Mouse (Mus musculus): ENCODE results near the gene RPS10-NUDT3.
A peak's percentile ranks its signal among the peaks of the same experiment; 100 is the strongest.

RPS10-NUDT3 gene

DNA sequence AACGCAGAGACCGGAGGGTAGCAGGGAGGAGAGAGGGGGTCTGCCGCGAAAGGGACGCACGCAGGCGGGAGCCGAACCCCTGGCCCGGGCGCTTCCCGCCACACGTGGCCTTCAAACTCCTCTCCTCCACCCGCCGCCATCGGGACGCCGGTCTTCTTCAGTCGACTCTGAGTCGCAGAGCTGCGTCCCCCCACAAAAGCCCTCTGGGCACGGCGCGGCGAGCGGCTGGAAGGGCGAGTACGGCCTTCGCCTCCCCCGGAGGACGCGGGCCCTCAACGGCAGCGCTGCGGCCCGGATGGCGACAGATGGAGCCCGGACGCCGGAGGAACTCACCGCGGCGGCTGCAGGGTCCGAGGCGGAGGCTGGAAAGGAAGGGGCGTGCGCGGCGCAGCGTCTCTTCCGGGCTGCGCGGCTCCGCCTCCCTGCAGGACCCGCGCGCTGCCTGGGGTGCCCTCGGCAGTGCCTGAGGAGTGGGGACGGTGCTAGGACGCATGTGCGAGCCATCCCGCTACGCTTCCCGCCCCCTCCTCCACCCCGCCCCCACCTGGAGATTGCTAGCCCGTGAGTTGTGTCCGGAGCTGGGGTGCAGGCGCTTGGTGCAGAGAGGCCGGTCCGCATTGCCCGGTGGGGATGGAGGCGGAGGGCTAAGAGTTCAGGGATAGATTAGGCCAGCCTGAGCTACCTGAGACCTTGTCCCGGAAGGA is at the start of gene RPS10-NUDT3:
Gene RPS10-NUDT3, minus strand, starts transcription at position 352 of the 704 bp plus-strand sequence.
- DNase-seq = peak; percentile 86

DNA sequence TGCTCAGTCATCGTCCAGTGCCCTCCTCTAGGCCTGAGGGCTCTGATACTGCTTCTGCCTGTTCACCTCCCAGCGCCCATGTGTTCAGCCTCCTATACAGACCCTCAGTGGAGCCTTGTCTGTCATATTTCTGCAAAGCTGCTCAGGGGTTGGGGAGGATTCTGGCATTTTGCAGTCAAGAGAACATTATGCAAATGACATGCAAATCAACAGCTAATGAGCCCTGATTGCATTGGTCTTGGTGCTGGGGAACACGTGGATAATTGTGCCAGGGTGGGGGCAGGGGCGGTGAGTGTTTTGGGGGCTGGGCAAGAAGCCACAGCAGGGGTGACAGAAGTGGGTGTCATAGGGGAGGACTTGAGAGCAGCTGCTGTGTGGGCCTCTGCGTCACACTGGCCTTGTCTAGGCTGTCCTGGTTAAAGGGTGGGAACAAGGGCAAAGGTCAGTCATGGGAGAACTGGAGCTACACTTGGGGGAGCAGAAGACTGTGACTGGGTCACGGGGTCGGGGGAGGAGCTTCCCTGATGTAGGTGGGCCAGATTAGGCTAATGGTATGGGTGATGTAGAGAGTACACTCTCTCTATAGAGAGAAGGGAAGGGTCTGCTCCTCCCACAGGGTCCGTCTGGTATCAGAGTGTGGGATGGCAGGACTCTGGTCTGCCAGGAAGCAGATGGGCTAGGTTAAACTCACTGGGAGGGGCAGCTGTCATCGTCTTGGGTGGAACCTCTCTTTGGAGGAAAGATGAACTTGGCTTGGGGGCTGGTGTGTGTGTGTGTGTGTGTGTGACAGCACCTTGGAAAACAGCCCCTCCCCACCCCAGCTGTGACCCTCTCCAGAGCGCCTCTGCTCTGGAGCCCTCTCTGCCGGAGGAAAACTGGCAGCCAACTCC is 44.1 kb upstream of the RPS10-NUDT3 start:
- no peak for DNase-seq

DNA sequence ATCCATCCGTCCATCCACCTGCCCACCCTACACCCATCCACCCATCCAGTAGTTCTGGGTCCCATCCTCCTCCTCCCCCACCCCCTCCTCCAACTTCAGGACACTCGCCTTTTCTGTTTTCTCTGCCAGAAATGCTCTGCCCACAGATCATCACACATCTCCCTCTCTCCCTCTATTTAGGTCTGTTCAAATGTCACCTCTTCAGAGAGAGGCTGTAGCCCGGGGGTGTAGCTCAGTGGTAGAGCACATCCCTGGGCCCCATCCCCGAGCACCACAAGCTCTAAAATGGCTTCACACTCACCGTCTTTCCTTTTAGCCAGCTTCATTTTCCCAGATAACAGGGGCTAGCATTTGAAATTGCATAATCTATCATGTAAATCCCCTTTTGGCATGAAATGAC is 42.7 kb upstream of the RPS10-NUDT3 start:
- no peak for DNase-seq

DNA sequence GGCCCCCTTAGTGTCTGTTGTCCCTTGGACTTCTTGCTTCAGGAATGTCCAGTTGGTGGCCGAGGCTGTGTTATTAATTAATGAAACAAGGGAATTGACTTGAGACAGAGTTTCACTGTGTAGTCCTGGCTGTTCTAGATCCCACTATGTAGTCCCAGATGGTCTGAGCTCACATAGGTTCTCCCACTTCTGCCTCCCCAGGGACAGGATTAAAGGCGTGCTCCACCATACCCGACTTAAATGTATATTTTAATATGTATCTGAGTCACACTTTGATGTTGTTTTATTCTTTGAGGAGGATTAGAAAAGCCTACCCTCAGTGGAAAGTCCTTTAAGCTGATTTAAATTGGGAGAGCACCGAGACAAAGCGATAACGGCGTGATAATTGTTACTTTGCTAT is 41.2 kb upstream of the RPS10-NUDT3 start:
- no peak for DNase-seq

DNA sequence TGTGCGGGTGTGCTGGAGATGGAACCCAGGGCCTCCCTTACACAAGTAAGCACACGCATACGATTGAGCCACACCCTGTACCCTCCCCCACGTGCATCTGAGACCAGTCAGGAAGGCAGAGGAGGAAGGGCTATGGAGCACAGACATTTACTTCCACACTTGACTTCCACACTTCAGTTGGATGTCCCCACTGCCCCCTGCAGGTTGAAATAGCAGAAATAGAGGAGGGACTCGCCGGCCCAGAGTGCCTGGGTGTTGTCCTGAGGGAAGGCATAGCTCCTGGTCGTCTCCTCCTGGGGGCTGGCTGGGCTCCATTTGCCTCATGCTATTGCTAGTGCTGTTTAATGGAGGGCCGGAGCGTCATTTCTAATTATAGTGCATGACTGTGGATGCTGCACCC is 40.4 kb upstream of the RPS10-NUDT3 start:
- no peak for DNase-seq

DNA sequence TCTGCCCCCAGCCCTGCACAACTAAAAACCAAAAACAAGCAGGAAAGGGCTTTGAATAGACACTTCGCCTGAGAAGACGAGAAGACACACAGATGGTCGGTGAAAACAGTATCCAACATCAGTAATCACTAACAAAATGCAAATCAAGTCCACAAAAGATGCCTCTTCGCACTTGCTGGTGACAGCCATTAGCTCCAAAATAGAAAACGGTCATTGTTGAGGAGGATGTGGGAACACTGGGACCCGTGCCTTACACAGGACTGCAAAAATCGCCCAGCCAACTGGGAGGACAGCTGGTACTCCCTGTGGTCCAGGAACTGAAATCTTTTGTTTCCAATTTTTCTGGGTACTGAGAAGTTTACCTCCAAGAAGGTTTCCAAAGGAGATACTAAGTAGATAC is 38.9 kb upstream of the RPS10-NUDT3 start:
- DNase-seq = no peak

DNA sequence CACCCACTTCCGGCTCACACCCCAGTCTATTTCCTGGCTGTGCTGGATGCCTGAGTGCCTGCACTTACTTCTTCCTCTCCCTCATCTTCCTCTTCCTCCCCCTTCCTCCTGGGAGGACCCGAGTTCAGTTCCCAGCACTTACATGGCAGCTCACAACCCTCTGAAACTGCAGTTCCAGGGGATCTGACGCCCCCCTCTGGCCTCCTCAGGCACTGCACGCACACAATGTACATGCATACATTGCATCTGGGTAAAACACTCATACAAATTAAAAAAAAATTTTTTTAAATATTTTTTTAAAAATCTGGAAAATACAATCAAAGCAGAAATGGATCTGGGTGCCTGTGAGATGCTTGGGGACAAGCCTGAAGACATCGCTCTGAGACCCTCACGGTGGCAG is 36.7 kb upstream of the RPS10-NUDT3 start:
- no peak for DNase-seq

DNA sequence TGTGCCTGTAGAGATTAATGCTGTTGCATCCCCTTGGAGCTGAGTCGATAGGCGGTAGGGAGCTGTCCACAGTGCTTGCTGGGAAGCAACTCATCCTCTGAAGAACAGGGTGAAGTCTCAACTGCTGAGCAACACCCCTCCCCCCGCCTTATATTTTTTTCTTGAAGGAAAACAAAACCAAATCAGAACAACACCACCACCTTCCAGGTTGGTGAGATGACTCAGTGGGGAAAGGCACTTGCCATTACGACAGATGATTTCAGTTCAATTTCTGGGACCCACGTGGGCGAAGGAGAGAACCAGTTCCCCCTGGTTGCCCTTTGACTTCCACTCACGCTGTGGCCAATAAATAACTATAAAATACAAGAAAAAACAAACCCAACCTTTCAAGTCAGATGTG is 23.7 kb upstream of the RPS10-NUDT3 start:
- no peak for DNase-seq

DNA sequence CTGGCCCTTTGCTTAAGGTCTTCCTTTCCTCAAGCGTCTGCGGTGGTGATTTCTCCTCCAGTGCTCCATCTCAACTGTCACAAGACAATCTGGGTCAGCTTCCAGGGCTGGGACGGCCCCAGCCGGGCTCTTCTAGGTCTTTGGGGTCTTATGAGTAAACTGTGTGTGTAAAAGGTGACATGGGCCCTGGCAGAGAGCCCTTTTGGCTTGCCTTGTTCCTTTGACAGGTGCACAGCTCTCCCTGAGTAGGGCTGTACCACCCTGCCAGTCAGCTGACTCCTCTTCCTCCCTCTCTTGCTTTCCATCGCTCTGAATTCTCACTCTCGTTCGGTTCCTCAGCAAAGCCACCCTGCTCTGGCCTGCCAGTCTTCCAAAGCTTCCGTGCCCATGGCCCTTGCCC is 22.1 kb upstream of the RPS10-NUDT3 start:
- no peak for DNase-seq

DNA sequence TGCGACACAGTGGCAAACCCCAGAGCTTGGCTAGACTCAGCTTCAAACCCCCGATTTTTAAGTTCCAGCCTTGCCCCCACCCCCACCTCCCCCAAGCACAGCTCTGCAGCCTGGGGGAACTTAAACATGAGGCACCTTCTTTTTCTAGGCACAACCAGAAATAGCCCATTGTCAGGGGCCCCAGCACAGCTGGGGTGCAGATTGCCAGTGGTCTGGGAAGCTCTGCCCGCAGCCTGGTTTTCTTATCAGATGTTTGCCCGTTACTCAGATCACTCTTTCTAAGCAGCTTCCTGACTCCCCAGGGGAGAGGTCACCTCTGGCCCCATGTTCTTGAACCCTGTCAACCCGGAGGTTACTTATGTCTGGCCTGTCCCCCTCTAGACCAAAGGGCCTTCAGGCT is 21.4 kb upstream of the RPS10-NUDT3 start:
- DNase-seq = no peak

DNA sequence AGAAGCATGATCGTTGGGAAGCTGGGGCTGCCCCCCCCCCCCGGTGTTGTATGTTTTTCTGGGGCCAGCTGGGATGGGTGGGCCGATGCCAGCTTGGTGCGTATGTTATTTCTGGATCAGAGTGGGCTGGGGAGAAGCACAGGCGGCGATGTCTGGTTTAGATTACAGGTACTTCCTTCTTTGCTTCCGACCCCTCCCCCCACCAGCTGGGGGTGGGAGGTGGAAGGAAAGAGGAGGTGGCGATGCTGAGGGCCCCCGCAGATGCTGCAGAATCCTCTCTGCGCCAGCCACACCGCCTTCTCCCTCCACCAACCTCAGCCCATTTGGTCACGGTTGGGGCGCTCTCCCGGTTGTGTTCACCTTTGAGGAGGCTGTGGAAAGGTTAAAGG is 21.0 kb upstream of the RPS10-NUDT3 start:
- DNase-seq = no peak

DNA sequence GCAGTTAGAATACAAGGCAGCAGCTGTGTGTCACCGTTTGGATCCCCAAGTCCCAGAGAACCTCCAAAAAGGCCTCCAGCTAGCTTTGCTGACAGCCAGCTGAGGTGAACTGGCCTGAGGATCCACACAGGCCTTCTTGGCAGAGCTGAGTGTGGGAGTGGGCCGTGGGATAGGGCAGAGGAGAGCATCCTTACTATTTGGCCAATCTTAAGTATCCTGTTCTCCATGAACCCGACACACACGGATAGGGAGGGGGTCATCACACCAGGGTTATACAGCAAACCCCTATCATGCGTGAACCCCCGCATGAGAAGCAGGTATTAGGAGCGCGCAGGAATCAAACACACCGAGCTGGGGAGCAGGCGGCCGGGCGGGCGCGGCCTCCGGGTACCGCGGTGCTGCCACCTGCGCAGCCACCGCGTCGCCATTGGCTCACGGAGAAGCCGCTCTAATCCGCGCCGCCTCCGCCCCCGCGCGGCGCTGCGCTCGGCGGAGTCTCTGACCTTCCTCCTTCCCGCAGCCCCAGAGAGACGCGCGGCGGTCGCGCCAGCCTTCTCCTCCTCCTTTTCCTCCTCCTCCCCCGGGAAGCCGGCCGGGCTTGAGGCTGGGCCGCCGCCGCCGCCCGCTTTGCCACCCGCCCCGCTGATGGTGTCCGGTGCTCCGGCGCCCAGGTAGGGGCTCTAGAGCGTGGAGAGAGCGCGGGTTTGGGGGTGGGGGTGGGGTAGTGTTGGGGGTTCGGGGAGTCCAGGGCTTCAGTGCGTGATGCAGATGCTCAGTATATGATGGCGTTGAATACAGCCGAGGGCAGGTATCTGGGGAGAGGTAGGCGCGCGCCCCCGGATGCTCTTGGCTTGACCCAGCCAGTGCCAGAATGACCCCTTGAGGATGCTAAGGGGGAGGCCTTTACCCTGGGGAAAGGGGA is 20.3 kb upstream of the RPS10-NUDT3 start, which contains the start of gene Pacsin1:
Gene Pacsin1, plus strand, starts transcription at position 421 of the 922 bp plus-strand sequence.
- DNase-seq = no peak

DNA sequence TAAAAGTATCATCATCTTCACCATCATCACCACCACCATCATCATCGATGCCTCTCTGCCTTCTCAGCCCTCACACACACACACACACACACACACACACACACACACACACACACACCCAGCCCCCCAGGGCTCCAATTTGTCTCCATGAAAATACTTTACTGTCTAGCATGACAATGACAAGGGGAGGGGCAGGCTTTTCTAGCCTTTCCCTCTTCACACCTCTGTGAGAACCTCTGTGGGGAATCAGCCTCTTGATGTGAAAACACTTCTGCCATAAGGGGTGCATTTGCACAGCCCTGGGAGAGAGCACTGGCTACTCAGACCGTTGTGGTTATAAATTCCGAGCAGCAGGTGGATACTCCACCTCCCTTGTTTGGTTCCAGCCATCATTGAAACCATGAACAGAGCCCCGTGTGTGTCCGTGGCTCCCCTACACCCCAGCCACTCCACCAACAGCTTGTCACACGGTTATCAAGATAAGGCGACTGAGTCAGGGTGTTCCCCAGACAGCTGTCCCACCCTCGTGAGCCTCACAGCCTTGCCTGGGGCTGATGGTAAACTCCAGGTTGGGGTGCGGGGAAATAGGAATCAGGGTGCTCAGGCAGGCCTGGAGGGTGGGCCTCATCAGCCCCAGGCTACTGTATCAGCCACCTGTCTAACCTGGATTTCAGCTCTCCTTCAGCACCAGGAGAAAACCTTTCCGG is 18.4 kb upstream of the RPS10-NUDT3 start:
- DNase-seq = no peak

DNA sequence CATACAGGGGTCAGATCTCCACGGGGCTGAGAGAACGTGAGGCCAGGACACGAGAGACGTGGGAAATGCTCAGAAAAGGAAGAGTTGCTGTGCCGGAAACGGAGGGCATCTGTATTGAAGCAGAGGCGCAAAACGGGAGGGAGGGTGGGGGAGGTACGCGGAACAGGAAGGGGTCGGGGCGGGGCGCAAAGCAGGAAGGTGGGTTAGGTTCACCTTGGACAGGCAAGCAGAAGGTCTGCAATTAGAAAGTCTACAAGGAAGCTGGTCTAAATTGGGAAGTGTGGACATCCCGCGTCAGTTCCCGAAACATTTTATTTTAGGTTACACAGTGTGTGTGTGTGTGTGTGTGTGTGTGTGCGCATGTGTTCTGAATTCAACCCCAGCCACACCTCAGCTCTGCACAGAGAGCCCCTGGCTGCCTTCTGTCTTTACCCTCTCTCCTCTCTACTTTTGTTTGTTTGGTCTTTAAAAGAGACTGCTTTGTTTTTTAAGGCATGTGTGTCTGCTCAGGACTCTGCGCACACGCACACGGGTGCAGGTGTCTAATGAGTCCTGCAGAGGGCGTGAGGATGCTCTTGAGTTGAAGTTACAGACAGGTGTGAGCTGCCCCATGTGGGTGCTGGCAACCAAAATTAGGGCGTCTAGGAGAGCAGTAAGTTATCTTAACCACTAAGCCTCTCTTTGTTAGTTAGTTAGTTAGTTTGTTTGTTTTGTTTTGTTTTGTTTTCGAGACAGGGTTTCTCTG is 17.2 kb upstream of the RPS10-NUDT3 start:
- no peak for DNase-seq

DNA sequence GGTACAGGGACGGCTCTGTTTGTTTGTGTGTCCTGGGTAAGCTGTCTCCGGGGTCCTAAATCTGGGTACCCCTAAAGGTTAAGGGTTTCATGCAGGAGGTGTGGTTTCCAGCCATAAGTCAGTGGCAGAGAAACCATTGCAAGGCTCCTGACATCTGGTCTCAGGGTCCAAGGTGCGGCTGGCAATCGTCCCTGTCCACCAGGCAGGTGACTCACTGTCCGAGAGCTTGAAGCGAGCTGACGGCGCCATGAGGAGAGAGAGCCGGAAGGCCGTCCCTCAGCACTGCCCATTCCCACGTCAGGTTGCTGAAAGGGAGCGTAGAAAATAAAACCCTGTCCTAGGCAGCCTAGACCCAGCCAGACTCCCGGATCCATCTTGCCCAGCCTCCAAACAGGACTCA is 15.6 kb upstream of the RPS10-NUDT3 start:
- DNase-seq = peak; percentile 75

DNA sequence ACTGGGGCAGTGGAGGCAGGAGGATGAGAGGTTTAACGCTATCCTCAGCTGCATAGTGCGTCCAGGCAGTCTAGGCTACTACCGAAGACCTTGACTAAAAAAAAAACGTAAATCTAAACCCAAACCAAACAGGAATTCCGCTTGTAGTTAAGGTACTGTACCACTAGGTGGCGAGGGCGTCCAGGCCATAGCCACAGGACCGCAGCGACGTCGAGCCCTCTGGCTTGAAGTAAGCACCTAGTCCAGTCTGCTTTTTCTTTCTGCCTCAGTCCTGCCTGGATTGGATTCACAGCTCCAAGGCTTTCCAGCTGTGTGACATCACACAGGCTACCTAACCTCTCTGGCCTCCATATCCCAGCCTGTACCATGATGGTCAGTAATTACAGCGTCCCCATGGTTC is 15.1 kb upstream of the RPS10-NUDT3 start:
- peak; percentile 64 for DNase-seq

DNA sequence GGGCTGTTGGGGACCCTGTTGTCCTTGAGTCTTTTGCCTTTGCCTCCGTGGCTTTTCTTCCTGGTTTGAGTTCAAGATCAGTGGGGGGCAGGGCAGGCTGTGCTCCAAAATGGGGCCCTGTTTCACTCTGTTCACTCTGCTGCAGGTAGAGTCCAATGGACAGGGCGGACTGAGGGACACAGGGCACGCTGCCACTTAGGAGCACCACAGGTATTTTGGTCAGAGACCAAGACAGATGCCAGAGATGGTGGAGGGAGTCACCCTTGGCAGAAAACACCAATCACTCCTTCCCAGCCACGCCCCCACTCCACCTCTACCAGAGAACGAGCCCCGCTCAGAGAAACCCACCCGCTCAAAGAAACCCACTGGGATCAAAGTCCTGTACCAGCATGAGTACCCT is 10.8 kb upstream of the RPS10-NUDT3 start:
- peak; percentile 52 for DNase-seq

DNA sequence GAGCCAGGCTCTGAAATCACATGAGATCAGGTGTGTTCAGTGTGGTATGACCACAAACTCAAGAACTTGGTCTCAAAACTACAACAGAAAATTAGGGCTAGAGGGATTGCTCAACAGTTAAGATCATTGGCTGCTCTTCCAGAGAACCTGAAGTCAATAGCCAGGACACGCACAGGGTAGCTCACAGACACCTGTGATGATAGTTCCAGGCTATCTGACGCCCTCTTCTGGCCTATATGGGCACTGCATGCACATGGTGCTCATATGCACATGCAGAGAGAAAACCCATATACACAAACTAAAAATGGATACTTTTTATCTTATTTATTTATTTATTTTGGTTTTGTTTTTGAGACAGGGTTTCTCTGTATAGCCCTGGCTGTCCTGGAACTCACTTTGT is 9.6 kb upstream of the RPS10-NUDT3 start:
- DNase-seq = no peak

DNA sequence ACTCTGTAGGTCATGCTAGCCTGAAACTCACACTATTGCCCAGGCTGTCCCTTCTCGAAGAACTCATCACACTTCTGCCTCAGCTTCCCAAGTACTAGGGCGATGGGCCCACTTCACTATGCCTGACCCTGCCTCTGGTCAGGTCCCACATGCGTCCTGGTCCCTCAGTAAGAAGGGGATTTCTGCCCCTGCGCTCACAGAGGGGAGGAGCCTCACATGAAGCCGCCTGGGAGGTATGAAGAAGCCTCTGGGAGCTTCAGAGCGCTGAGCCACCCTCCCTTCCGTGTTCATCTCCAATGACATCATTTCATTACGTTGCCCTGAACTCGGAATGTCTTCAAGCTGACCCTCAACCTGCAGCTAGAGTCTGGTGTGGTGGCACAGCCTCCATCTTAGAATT is 8.7 kb upstream of the RPS10-NUDT3 start:
- DNase-seq = no peak

DNA sequence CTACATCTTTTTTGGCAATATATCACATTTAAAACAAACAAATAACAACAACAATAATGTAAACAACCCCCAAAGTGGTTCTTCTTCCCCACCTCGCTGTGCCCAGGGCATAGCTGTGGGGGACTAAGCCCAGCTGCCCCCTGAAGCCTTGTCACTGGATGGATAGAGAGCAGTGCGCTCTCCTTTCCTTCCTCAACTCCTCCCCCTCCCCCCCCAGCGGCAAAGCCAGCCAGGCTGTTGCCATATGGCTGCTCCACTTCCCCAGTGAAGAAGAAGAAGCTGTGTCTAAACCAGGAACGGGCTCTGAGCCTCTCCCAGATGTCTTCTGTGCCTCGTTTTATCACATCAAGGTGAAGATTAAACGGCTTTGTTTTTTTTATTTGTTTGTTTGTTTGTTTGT is 8.1 kb upstream of the RPS10-NUDT3 start:
- DNase-seq = no peak

DNA sequence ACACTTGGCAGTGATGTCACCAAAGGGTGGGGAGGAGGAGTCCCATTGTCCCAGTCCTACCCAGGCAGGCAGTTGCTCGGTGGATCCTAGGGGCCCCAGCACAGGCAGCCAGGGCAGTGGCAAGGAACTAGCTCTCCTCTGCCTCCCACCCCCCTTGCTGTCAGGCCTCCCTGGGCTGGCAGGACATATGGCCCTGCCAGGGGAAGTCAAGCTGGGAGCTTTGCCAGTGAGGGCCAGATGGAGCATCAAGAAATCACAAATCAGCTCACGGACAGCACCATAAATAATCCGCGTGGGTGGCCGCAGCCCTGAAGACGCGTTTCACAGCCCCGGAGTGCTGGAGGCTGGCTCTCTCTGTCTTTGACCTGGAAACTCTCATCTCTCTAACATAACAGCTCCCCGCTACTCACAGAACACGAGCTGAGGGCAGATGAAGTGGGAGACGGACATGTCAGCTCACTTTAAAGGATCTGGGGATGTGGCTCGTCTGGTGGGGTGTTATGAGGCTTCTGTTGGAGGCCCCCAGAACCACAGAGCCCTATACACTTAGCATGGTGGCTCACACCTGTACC is 7.6 kb upstream of the RPS10-NUDT3 start:
- DNase-seq = no peak

All from kidney, adult 11 months (tissue).